Mouse (Mus musculus) cerebellum, adult 2 months (tissue): ENCODE measurements around the gene Plxnb3. TPM values are rescaled to one million over a fixed set of nuclear protein-coding genes. Genes with fewer than 3 reads are reported as not detected.

ENCODE experiments used
- DNase-seq, 2 experiments: peaks; one replicate each; pipeline ENCODE4 v3.0.0; 2021
- H3K27ac ChIP-seq: fragments of 200-500 bp; 2 replicates; pipeline ENCODE4 v1.5.1; 2012; ENCODE audit warnings: low read length, control low read depth, inconsistent platforms; ENCODE audit not compliant: insufficient read depth
- H3K27me3 ChIP-seq: fragments of 200-500 bp; 2 replicates; pipeline ENCODE4 v1.6.1; 2012; ENCODE audit warnings: inconsistent platforms, mild to moderate bottlenecking, low read length, moderate library complexity; ENCODE audit not compliant: control insufficient read depth, insufficient read depth
- H3K4me1 ChIP-seq: fragments of 200-500 bp; 2 replicates; pipeline ENCODE4 v1.6.1; 2011; ENCODE audit warnings: low read length; ENCODE audit not compliant: control insufficient read depth, insufficient read depth
- H3K4me3 ChIP-seq: fragments of 200-500 bp; replicated peaks from 2 replicates; pipeline ENCODE3; 2011; ENCODE audit warnings: mild to moderate bottlenecking, low read depth, low read length, control low read depth; ENCODE audit not compliant: insufficient read depth
- CTCF ChIP-seq: fragments of 200-500 bp; IDR thresholded peaks from 2 replicates; pipeline ENCODE4 v1.5.1; 2011; ENCODE audit warnings: low read depth, mild to moderate bottlenecking, control low read depth, low read length, moderate library complexity, borderline replicate concordance; ENCODE audit not compliant: insufficient read depth
- POLR2A ChIP-seq: fragments of 200-500 bp; IDR thresholded peaks from 2 replicates; pipeline ENCODE4 v1.6.1; 2011; ENCODE audit warnings: low read length, control low read depth, borderline replicate concordance; ENCODE audit not compliant: insufficient read depth
- WGBS: fragments of 180-500 bp; shearing (Covaris S2); methylation state at CpG from one replicate; pipeline ENCODE4 v1.1.7; 2018; 5-methylcytosine and 5-hydroxymethylcytosine counted together
- polyA plus RNA-seq: library from polyadenylated mRNA; depleted of rRNA; stranded (reverse); fragments of >200 nt; gene quantifications from 2 replicates; pipeline ENCODE4 v1.2.3, GENCODE M21; 2012; rRNA removed

The Plxnb3 gene
- polyA plus RNA-seq, result 27.7 and 32.5 TPM in 2 replicates

GRCm38 (mm10) chrX:73756334-73757140 lies at the start of gene Plxnb3:
Gene Plxnb3, plus strand, starts transcription at chrX:73757090.
- 70% methylated on average over 5 of the region's 5 CpGs for WGBS
- Histone ChIP-seq H3K4me3 (no peak within 1 kb of the TSS), H3K27ac (peak within 1 kb of the TSS; percentile 43; the same call in 1 of the 2 replicates), H3K4me1 (peaks cover 21% of the 10 kb centered on the region), H3K27me3 (no peaks in the 10 kb centered on the region)
- TF ChIP-seq POLR2A (no peak), CTCF (no peak)
- peak in 1 of 2 experiments; percentile 36 for DNase-seq

- Histone ChIP-seq H3K4me1 (peaks cover 4% of the 10 kb centered on the region; the same call in 1 of the 2 replicates), H3K27me3 (no peaks in the 10 kb centered on the region), H3K4me3 (peak overlapping the region; percentile 61), H3K27ac (peak overlapping the region; percentile 7; the same call in 1 of the 2 replicates)
- no peak for TF ChIP-seq POLR2A
- TF ChIP-seq CTCF, result peak; percentile 10; the same call in 1 of the 2 replicates
- DNase-seq, result peak; percentile 35 to 52
- WGBS, result 5% methylated on average over 19 of the region's 21 CpGs
Measured at GRCm38 (mm10) chrX:73715476-73716108, 41.3 kb upstream of the Plxnb3 start.

GRCm38 (mm10) chrX:73716109-73716661 lies 40.7 kb upstream of the Plxnb3 start, which contains the start of the genes Bcap31 and Abcd1:
Gene Bcap31, minus strand, starts transcription at chrX:73716175.
Gene Abcd1, plus strand, starts transcription at chrX:73716597.
- WGBS, result 8% methylated on average over 44 of the region's 45 CpGs
- H3K4me1 ChIP-seq, result peaks cover 4% of the 10 kb centered on the region; the same call in 1 of the 2 replicates
- H3K27me3 ChIP-seq, result no peaks in the 10 kb centered on the region
- TF ChIP-seq POLR2A (no peak), CTCF (no peak)
- peak within 1 kb of the TSS; percentile 86 for H3K27ac ChIP-seq
- DNase-seq, result peak; percentile 88 to 89
- peak within 1 kb of the TSS; percentile 61 for H3K4me3 ChIP-seq

GRCm38 (mm10) chrX:73716709-73717545 lies 40.0 kb upstream of the Plxnb3 start:
- WGBS, result 12% methylated on average over 30 of the region's 30 CpGs
- Histone ChIP-seq H3K4me1 (peaks cover 4% of the 10 kb centered on the region; the same call in 1 of the 2 replicates), H3K27me3 (no peaks in the 10 kb centered on the region), H3K27ac (peak overlapping the region; percentile 86), H3K4me3 (peak overlapping the region; percentile 61)
- DNase-seq, result peak in 1 of 2 experiments; percentile 27
- TF ChIP-seq CTCF (no peak), POLR2A (no peak)

GRCm38 (mm10) chrX:73717667-73718066 lies 39.2 kb upstream of the Plxnb3 start:
- Histone ChIP-seq H3K27ac (0 out of 2 replicates have a peak overlapping the region, but pooled peaks have one; percentile 86), H3K4me1 (peaks cover 4% of the 10 kb centered on the region; the same call in 1 of the 2 replicates), H3K4me3 (peak overlapping the region; percentile 61), H3K27me3 (no peaks in the 10 kb centered on the region)
- 33% methylated on average over 11 of the region's 11 CpGs for WGBS
- TF ChIP-seq CTCF (no peak), POLR2A (no peak)
- DNase-seq, result peak; percentile 27 to 29

GRCm38 (mm10) chrX:73718271-73718670 lies 38.6 kb upstream of the Plxnb3 start:
- Histone ChIP-seq H3K27ac (no peak overlapping the region), H3K4me3 (no peak overlapping the region), H3K27me3 (no peaks in the 10 kb centered on the region), H3K4me1 (peaks cover 4% of the 10 kb centered on the region; the same call in 1 of the 2 replicates)
- WGBS, result 24% methylated on average over 3 of the region's 3 CpGs
- no peak for TF ChIP-seq POLR2A
- no peak for TF ChIP-seq CTCF
- peak; percentile 18 to 20 for DNase-seq
